Mouse (Mus musculus): ENCODE results near the gene Mpv17. TPM values are rescaled to one million over a fixed set of nuclear protein-coding genes. Genes with fewer than 3 reads are reported as not detected.

Gene Mpv17
- polyA plus RNA-seq, 1 experiment from 2014 or later, result 76.8 TPM

- peak; percentile 98 for ATAC-seq (replicated peaks; ENCODE audit: low FRiP score)
These were observed 25.9 kb upstream of the Mpv17 start, which contains the start of the genes Gm29609 and Gtf3c2 for GRCm38 (mm10) chr5:31179766-31180630. Gene Gm29609, minus strand, starts transcription at chr5:31179911. Gene Gtf3c2, minus strand, starts transcription at chr5:31180144.

DNA sequence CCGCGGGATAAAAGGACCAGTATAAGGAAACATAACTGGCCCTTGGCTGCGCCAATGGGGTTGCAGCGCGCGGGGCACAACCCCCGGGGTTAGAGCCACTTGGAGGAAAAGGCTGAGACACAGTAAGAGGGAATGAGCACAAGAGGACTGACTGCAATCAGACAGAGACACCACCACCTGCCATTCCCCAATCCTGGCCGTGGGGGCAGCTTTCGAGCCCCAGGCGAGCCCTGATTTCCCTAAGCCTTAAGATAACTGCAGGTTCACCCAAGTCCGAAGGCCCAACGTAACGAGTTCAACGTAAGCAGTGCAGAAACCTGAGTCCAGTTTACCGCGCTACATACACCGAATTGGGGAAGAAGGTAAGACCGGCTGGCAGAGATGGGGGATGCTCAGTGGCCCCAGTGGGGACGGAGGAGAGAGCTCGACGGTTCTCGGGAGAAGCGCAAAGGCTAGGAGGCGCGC is 25.3 kb upstream of the Mpv17 start:
- ATAC-seq (replicated peaks; ENCODE audit: low FRiP score), result peak; percentile 77

More at GRCm38 (mm10) chr5:31179766-31180630, 25.9 kb upstream of the Mpv17 start, which contains the start of the genes Gm29609 and Gtf3c2:
- H3K9me3 ChIP-seq (replicated peaks), result no peaks in the 10 kb centered on the region
- H3K27me3 ChIP-seq, result no peaks in the 10 kb centered on the region
- peak within 1 kb of the TSS; percentile 100 for H3K27ac ChIP-seq
- H3K4me3 ChIP-seq (replicated peaks), result peak within 1 kb of the TSS; percentile 95
- peak within 1 kb of the TSS; percentile 80 for H3K9ac ChIP-seq
- under 1% methylated on average over 59 of the region's 59 CpGs for WGBS
- peaks cover 18% of the 10 kb centered on the region; the same call in 1 of the 2 replicates for H3K4me1 ChIP-seq
- peak within 1 kb of the TSS; percentile 90 for H3K4me2 ChIP-seq
- peaks cover 18% of the 10 kb centered on the region; the same call in 1 of the 2 replicates for H3K36me3 ChIP-seq

DNA sequence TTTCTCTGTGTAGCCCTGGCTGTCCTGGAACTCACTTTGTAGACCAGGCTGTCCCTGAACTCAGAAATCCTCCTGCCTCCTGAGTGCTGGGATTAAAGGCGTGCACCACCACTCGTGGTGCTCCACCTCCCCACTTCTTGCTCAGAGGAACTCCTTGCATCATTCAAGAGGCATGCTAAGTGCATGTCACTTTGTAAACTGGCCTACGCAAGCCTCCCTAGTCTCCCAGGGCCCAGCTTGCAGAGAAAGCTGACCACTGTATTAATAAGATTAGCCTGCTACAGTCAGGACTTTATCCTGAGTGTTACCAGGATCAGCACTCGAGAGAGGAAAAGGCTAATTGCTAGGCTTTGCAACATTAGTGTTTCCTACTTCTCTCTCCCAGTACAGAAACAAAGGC is 14.6 kb upstream of the Mpv17 start:
- Histone ChIP-seq H3K4me3 (replicated peaks) (no peak overlapping the region), H3K4me2 (no peak overlapping the region), H3K27ac (no peak overlapping the region), H3K27me3 (no peaks in the 10 kb centered on the region), H3K4me1 (no peaks in the 10 kb centered on the region), H3K9me3 (replicated peaks) (no peaks in the 10 kb centered on the region), H3K36me3 (peaks cover 98% of the 10 kb centered on the region), H3K9ac (no peak overlapping the region)
- ATAC-seq (replicated peaks; ENCODE audit: low FRiP score), result no peak
- 96% methylated on average over 4 of the region's 4 CpGs for WGBS

More for the DNA sequence above, 25.3 kb upstream of the Mpv17 start:
- Histone ChIP-seq H3K27ac (peak overlapping the region; percentile 100), H3K4me3 (replicated peaks) (peak overlapping the region; percentile 95), H3K4me2 (peak overlapping the region; percentile 90), H3K9ac (peak overlapping the region; percentile 80), H3K27me3 (no peaks in the 10 kb centered on the region), H3K4me1 (peaks cover 18% of the 10 kb centered on the region; the same call in 1 of the 2 replicates), H3K36me3 (peaks cover 25% of the 10 kb centered on the region), H3K9me3 (replicated peaks) (no peaks in the 10 kb centered on the region)
- 0% methylated on average over 25 of the region's 25 CpGs for WGBS

DNA sequence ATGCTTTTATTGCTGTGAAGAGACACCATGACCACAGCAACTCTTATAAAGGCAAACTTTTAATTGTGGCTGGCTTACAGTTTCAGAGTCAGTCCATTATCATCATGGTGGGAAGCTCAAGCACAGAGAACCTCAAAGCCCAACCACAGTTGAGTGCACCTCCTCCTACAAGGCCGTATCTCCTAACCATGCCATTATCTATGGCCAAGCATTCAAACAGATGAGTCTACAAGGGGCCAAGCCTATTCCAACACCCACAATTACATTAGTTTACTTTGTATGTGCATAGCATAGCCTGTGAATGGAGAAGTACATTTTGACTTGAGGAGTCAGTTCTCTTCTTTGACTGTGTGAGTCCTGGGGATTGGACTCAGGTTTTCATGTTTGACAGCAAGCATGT is 10.8 kb upstream of the Mpv17 start:
- H3K36me3 ChIP-seq, result peaks cover 99% of the 10 kb centered on the region
- no peak overlapping the region for H3K9ac ChIP-seq
- WGBS, result 81% methylated on average over 1 of the region's 1 CpGs
- ATAC-seq (replicated peaks; ENCODE audit: low FRiP score), result no peak
- H3K4me2 ChIP-seq, result no peak overlapping the region
- no peaks in the 10 kb centered on the region for H3K9me3 ChIP-seq (replicated peaks)
- no peak overlapping the region for H3K27ac ChIP-seq
- H3K4me1 ChIP-seq, result no peaks in the 10 kb centered on the region
- no peak overlapping the region for H3K4me3 ChIP-seq (replicated peaks)
- H3K27me3 ChIP-seq, result no peaks in the 10 kb centered on the region

GRCm38 (mm10) chr5:31162462-31162861 is 8.4 kb upstream of the Mpv17 start:
- ATAC-seq (replicated peaks; ENCODE audit: low FRiP score), result no peak
- Histone ChIP-seq H3K27me3 (no peaks in the 10 kb centered on the region), H3K36me3 (peaks cover 99% of the 10 kb centered on the region)

GRCm38 (mm10) chr5:31153516-31154151 is 417 bp downstream of the Mpv17 start:
- peak overlapping the region; percentile 87 for H3K27ac ChIP-seq
- H3K4me1 ChIP-seq, result peaks cover 16% of the 10 kb centered on the region
- peak overlapping the region; percentile 77 for H3K4me3 ChIP-seq (replicated peaks)
- peaks cover 42% of the 10 kb centered on the region for H3K36me3 ChIP-seq
- no peaks in the 10 kb centered on the region for H3K27me3 ChIP-seq
- peak; percentile 31; the same call in 1 of the 2 replicates for ATAC-seq (replicated peaks; ENCODE audit: low FRiP score)
- H3K9ac ChIP-seq, result peak overlapping the region; percentile 66
- 29% methylated on average over 6 of the region's 6 CpGs for WGBS
- peak overlapping the region; percentile 84 for H3K4me2 ChIP-seq
- H3K9me3 ChIP-seq (replicated peaks), result no peaks in the 10 kb centered on the region

More at GRCm38 (mm10) chr5:31162462-31162861, 8.4 kb upstream of the Mpv17 start:
- Histone ChIP-seq H3K27ac (no peak overlapping the region), H3K4me2 (no peak overlapping the region), H3K4me1 (no peaks in the 10 kb centered on the region), H3K9me3 (replicated peaks) (no peaks in the 10 kb centered on the region), H3K4me3 (replicated peaks) (no peak overlapping the region), H3K9ac (no peak overlapping the region)

GRCm38 (mm10) chr5:31151746-31152145 is 2.3 kb downstream of the Mpv17 start:
- Histone ChIP-seq H3K27me3 (no peaks in the 10 kb centered on the region), H3K27ac (no peak overlapping the region), H3K4me1 (peaks cover 16% of the 10 kb centered on the region), H3K9me3 (replicated peaks) (no peaks in the 10 kb centered on the region), H3K36me3 (peaks cover 26% of the 10 kb centered on the region), H3K4me3 (replicated peaks) (no peak overlapping the region), H3K9ac (no peak overlapping the region), H3K4me2 (no peak overlapping the region)
- WGBS, result 81% methylated on average over 3 of the region's 3 CpGs
- ATAC-seq (replicated peaks; ENCODE audit: low FRiP score), result no peak

GRCm38 (mm10) chr5:31149781-31150180 is 4.3 kb downstream of the Mpv17 start:
- 89% methylated on average over 4 of the region's 4 CpGs for WGBS
- ATAC-seq (replicated peaks; ENCODE audit: low FRiP score), result no peak
- no peak overlapping the region for H3K4me3 ChIP-seq (replicated peaks)
- H3K36me3 ChIP-seq, result peaks cover 24% of the 10 kb centered on the region
- no peak overlapping the region for H3K27ac ChIP-seq
- H3K27me3 ChIP-seq, result no peaks in the 10 kb centered on the region
- H3K9me3 ChIP-seq (replicated peaks), result no peaks in the 10 kb centered on the region
- peaks cover 14% of the 10 kb centered on the region for H3K4me1 ChIP-seq
- no peak overlapping the region for H3K9ac ChIP-seq
- no peak overlapping the region for H3K4me2 ChIP-seq

DNA sequence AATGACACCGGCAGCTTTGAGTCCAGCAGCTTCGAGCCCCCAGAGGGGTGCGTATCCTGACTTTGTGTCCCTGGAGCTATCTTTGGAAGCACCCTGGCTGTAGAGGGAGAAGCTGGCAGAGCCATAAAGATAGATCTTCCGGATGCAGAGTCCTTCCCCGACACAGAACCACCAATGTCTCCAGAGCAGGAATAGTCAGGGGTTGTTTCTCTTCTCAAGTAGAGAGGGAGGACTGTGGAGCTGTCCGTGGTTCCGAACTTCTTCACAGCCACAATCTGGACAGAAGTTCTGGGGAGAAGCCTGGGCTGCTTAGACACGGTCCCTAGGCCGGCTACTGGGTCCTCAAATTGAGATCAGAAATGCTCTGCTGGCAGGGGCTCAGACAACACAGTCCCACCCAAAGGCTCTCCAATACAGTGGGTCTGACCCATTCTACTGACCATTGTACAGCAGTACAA is 15.1 kb downstream of the Mpv17 start:
- Histone ChIP-seq H3K9me3 (replicated peaks) (no peaks in the 10 kb centered on the region), H3K4me3 (replicated peaks) (peak overlapping the region; percentile 33), H3K4me2 (peak overlapping the region; percentile 57), H3K27ac (no peak overlapping the region), H3K36me3 (peaks cover 19% of the 10 kb centered on the region), H3K9ac (no peak overlapping the region), H3K27me3 (peaks cover 62% of the 10 kb centered on the region), H3K4me1 (peaks cover 24% of the 10 kb centered on the region)
- 13% methylated on average over 9 of the region's 9 CpGs for WGBS
- no peak for ATAC-seq (replicated peaks; ENCODE audit: low FRiP score)

GRCm38 (mm10) chr5:31138241-31138967 is 15.6 kb downstream of the Mpv17 start, which contains the start of gene Ucn:
Gene Ucn, minus strand, starts transcription at chr5:31138829.
- Histone ChIP-seq H3K36me3 (peaks cover 16% of the 10 kb centered on the region), H3K4me2 (peak within 1 kb of the TSS; percentile 57), H3K9me3 (replicated peaks) (no peaks in the 10 kb centered on the region), H3K4me3 (replicated peaks) (peak within 1 kb of the TSS; percentile 33), H3K9ac (no peak within 1 kb of the TSS), H3K27ac (no peak within 1 kb of the TSS), H3K27me3 (peaks cover 65% of the 10 kb centered on the region), H3K4me1 (peaks cover 24% of the 10 kb centered on the region)
- WGBS, result 1% methylated on average over 52 of the region's 52 CpGs
- ATAC-seq (replicated peaks; ENCODE audit: low FRiP score), result peak; percentile 49; the same call in 1 of the 2 replicates

DNA sequence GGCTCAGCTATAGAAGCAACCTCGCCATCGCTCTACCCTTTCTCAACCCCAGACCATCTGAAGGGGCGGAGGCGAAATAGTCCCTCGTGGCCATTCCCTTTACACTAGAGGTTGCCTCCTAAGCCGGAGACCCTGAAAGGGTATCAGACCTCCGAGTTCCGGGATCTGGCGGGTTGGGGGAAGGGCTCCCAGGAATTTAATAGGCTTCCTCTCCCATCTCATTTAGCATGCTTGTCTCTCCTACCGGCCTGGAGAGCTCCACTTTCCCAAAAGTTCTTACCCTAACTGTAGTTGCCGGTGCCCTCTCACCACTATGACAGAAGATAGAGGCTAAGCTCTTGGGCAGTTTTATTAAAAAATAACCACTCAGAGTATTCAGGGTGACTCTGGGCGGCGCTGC is 16.4 kb downstream of the Mpv17 start:
- WGBS, result under 1% methylated on average over 13 of the region's 13 CpGs
- H3K27me3 ChIP-seq, result peaks cover 65% of the 10 kb centered on the region

More for the DNA sequence above, 16.4 kb downstream of the Mpv17 start:
- H3K4me2 ChIP-seq, result peak overlapping the region; percentile 57
- no peaks in the 10 kb centered on the region for H3K9me3 ChIP-seq (replicated peaks)
- peaks cover 12% of the 10 kb centered on the region for H3K36me3 ChIP-seq
- H3K9ac ChIP-seq, result no peak overlapping the region
- H3K4me1 ChIP-seq, result peaks cover 24% of the 10 kb centered on the region
- ATAC-seq (replicated peaks; ENCODE audit: low FRiP score), result no peak
- no peak overlapping the region for H3K27ac ChIP-seq
- peak overlapping the region; percentile 33 for H3K4me3 ChIP-seq (replicated peaks)
